Mouse (Mus musculus): Measurements from ENCODE around the gene St3gal2.

DNA sequence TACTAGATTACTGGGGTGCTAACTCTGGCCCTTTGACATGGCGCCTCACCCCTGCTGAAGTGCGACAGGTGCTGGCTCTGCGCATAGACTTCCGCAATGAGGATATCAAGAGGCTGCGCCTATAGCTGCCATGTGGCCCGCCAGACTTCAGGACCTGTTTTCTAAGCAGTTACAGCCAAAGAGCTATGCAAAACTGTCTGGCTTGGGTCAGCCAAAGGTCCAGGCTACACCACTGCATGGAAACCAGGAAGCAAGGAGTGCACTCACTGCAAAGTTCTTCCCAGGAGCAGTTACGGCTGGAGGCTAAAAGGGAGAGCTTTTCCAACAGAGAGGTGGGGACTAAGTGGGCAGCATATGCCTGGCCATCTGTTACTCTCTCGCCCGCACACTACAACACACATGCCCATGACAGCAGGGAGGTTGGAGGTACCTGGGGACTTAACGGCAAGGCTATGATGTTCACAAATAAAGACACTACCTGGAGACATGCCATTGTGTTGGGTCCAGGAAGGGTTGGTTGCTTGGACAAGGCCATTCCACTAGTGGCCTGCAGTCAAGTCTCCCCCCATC lies 37.9 kb upstream of the St3gal2 start:
- TF ChIP-seq CTCF (IDR thresholded peaks at IDR 0.05; ENCODE audit: low read depth) (no peak), EP300 (IDR thresholded peaks at IDR 0.05; ENCODE audit: low read depth) (no peak)
